Mouse (Mus musculus): ENCODE results near the gene Tmem41b. TPM values are rescaled to one million over a fixed set of nuclear protein-coding genes. Genes with fewer than 3 reads are reported as not detected.
"Not testable (repeated sequence)": the region's sequence is repeated elsewhere in the genome, so short reads cannot be mapped to it uniquely, and the experiment has no call there.

Gene Tmem41b
- total RNA-seq, 1 experiment from 2014 or later = 33.6 TPM

GRCm38 (mm10) chr7:109984608-109985007, 2.1 kb downstream of the Tmem41b start:
- not testable (repeated sequence) for ATAC-seq (replicated peaks; ENCODE audit: low read depth, poor library complexity, severe bottlenecking)

GRCm38 (mm10) chr7:109977131-109977530, 9.6 kb downstream of the Tmem41b start:
- not testable (repeated sequence) for ATAC-seq (replicated peaks; ENCODE audit: low read depth, poor library complexity, severe bottlenecking)

- ATAC-seq (replicated peaks; ENCODE audit: low read depth, poor library complexity, severe bottlenecking) = no peak
Observed at GRCm38 (mm10) chr7:109975966-109976715, 10.6 kb downstream of the Tmem41b start.

- no peak for ATAC-seq (replicated peaks; ENCODE audit: low read depth, poor library complexity, severe bottlenecking)
Observed at GRCm38 (mm10) chr7:109969542-109969941, 17.2 kb downstream of the Tmem41b start.

GRCm38 (mm10) chr7:109968924-109969450, 17.7 kb downstream of the Tmem41b start:
- no peak for ATAC-seq (replicated peaks; ENCODE audit: low read depth, poor library complexity, severe bottlenecking)

- ATAC-seq (replicated peaks; ENCODE audit: low read depth, poor library complexity, severe bottlenecking) = peak; percentile 96
Observed at GRCm38 (mm10) chr7:109967805-109968579, 18.7 kb downstream of the Tmem41b start.

GRCm38 (mm10) chr7:109965658-109966057, 21.1 kb downstream of the Tmem41b start:
- ATAC-seq (replicated peaks; ENCODE audit: low read depth, poor library complexity, severe bottlenecking) = no peak

GRCm38 (mm10) chr7:109963707-109964106, 23.0 kb downstream of the Tmem41b start:
- no peak for ATAC-seq (replicated peaks; ENCODE audit: low read depth, poor library complexity, severe bottlenecking)

GRCm38 (mm10) chr7:109962596-109962995, 24.1 kb downstream of the Tmem41b start:
- ATAC-seq (replicated peaks; ENCODE audit: low read depth, poor library complexity, severe bottlenecking) = no peak

- ATAC-seq (replicated peaks; ENCODE audit: low read depth, poor library complexity, severe bottlenecking) = no peak
Observed at GRCm38 (mm10) chr7:109961570-109961969, 25.2 kb downstream of the Tmem41b start.

GRCm38 (mm10) chr7:109960613-109961154, 26.0 kb downstream of the Tmem41b start:
- no peak for ATAC-seq (replicated peaks; ENCODE audit: low read depth, poor library complexity, severe bottlenecking)

- ATAC-seq (replicated peaks; ENCODE audit: low read depth, poor library complexity, severe bottlenecking) = peak; percentile 72
Observed at GRCm38 (mm10) chr7:109959716-109960612, 26.8 kb downstream of the Tmem41b start, which contains the start of gene Dennd5a. Gene Dennd5a (minus strand): TSS chr7:109960470.

- ATAC-seq (replicated peaks; ENCODE audit: low read depth, poor library complexity, severe bottlenecking) = peak; percentile 48
Observed at GRCm38 (mm10) chr7:109958843-109959715, 27.6 kb downstream of the Tmem41b start.

GRCm38 (mm10) chr7:109957996-109958789, 28.5 kb downstream of the Tmem41b start:
- ATAC-seq (replicated peaks; ENCODE audit: low read depth, poor library complexity, severe bottlenecking) = no peak

- ATAC-seq (replicated peaks; ENCODE audit: low read depth, poor library complexity, severe bottlenecking) = no peak
Observed at GRCm38 (mm10) chr7:109954622-109955401, 31.9 kb downstream of the Tmem41b start.

GRCm38 (mm10) chr7:109951297-109951696, 35.4 kb downstream of the Tmem41b start:
- no peak for ATAC-seq (replicated peaks; ENCODE audit: low read depth, poor library complexity, severe bottlenecking)

- no peak for ATAC-seq (replicated peaks; ENCODE audit: low read depth, poor library complexity, severe bottlenecking)
Observed at GRCm38 (mm10) chr7:109944421-109945034, 42.2 kb downstream of the Tmem41b start.

All from common myeloid progenitor, adult 5-6 weeks (primary cell).